Mouse (Mus musculus): Measurements from ENCODE around the gene Ccp110.
A peak's percentile ranks its signal among the peaks of the same experiment; 100 is the strongest.

DNA sequence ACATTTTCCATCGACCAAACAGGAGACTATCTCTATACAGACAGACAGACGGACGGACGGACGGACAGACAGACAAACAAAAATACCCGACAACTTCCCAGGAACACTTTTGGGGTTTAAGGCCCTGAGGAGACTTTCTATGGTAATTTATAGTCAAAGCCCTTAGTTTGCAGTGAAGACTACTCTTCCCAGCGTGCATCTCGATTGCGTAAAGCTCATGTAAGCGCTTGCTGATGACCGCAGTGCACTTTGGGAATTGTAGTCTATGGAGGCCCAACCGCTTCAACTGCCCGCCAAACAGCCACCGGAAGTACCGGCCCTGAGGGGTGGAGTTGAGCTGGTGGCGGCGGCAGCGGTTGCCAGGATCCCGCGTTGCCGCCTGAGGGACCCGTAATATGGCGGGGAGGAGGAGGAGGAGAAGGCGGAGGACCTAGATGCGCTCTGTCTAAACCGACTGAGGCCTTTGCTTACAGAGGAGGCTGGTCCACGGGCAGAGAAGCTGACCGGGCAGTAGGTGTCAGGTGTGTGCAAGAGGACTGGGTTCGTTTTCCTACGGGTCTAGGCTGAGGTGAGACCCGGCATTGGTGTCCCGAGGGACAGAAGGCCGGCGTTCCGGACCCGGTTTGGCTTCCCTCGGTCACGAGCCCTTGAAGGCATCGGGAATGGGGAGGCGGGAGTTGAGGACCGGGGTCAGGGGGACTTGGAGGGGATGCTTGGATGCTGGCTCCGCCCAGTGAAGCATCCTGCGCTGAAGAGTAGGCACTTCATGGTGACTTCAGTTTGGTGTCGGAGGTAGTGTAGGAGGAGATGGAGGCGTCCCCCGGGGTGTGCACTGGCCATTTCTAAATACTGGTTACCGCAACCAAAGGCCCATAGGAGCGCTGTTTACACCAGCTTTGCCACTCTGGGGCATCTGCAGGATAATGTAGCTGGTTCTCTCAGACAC, at the start of gene Ccp110:
- peak; percentile 75; the same call in 1 of the 2 replicates for TF ChIP-seq POLR2A (IDR thresholded peaks at IDR 0.05; ENCODE audit: extremely low read depth, insufficient read depth, low read length)
- TF ChIP-seq CTCF (IDR thresholded peaks at IDR 0.05; ENCODE audit: extremely low read depth, insufficient read depth, low read length): no peak

All from cortical plate, adult 2 months (tissue).